Mouse (Mus musculus) cerebellum, adult (tissue): ENCODE results near the gene Arid1b.

Experiments
- ATAC-seq: cut with Nextera tagmentation; 2 replicates; pipeline ENCODE4 v1.9.2; 2017; ENCODE audit warnings: mild to moderate bottlenecking, moderate library complexity, mixed read lengths; ENCODE audit not compliant: insufficient number of reproducible peaks, low FRiP score, low TSS enrichment

Arid1b gene

GRCm38 (mm10) chr17:4994813-4995560 lies 855 bp downstream of the Arid1b start:
- peak; percentile 27 for ATAC-seq

DNA sequence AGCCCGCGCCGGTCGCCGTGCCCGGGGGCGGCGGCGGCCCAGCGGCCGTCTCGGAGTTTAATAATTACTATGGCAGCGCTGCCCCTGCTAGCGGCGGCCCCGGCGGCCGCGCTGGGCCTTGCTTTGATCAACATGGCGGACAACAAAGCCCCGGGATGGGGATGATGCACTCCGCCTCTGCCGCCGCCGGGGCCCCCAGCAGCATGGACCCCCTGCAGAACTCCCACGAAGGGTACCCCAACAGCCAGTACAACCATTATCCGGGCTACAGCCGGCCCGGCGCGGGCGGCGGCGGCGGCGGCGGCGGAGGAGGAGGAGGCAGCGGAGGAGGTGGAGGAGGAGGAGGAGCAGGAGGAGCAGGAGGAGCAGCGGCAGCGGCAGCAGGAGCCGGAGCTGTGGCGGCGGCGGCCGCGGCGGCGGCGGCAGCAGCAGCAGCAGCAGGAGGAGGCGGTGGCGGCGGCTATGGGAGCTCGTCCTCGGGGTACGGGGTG lies 1.5 kb downstream of the Arid1b start:
- ATAC-seq = peak; percentile 29; the same call in 1 of the 2 replicates

DNA sequence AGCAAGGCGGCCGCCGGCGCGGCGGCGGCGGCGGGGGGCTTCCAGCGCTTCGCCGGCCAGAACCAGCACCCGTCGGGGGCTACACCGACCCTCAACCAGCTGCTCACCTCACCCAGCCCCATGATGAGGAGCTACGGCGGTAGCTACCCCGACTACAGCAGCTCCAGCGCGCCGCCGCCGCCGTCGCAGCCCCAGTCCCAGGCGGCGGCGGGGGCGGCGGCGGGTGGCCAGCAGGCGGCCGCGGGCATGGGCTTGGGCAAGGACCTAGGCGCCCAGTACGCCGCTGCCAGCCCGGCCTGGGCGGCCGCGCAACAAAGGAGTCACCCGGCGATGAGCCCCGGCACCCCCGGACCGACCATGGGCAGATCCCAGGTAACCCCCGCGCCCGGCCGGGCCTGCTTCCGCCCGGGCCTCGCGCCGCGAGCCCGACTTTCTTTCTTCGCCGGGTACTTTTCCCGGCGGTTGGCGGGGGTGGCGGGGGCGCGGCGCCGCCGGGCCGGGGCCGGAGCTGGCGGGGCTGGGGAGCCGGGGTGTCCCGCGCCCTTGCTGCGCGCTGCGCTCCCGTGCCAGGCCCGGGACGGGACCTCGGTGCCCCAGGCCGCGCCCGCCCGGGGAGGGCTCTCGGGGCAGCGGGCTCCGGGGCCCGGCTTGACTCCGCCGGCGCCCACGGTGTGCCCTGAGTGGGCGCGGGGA lies 2.1 kb downstream of the Arid1b start:
- ATAC-seq = 0 out of 2 replicates have a peak, but pooled peaks have one; percentile 17

DNA sequence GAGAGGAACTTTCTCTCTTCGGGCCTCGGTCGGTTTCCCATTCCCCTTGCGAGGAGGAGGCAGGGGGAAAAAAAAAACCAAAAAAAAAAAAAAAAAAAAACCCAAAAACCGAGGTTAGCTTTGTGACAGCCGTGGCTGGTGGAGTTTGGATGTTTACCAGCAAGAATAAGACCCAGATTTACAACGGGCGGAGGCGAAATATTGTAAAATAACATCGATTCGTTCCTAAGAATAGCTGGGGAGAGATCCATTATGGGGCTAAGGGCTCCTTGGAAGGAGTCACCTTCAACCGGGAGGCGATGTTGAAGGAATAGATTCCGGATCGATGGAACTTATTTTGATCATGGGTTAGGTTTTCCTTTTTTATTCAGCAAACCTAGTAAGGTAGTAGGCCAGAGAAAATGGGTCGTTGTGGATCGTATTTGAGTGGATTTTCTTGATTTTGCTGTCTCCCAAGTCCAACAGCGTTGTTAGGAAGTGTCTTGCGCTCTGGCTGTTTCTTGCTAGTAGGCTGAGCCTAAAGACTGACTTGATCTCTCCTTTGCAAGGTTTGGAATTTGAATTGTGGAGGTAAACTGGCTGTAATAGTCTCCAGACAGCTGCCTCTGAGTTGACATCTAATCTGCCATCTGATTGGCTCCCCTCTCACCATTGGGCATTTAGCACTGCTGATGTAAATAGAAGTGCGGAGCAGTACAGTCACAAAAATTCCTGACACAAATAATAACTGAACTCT lies 2.9 kb downstream of the Arid1b start:
- no peak for ATAC-seq

DNA sequence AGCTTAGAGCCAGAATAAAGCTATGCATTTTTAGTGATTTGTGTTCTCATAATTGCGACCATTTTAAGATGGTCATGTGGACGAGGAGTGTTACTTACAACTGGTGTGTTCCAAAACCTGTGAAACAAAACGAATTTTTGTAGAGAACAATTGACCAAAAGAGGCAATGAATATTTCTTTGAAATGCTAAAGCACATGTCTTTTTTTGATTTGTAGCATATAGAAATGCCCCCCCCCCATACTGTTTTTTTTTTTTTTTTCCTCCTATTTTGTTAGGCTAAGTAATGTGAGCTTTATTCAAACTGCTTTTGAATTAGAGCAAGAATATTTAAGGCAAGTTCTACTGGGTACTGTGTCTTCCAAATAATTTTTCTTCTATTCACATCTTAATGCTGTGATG lies 3.8 kb downstream of the Arid1b start:
- ATAC-seq = no peak

GRCm38 (mm10) chr17:4999256-4999655 lies 5.1 kb downstream of the Arid1b start:
- ATAC-seq = no peak

DNA sequence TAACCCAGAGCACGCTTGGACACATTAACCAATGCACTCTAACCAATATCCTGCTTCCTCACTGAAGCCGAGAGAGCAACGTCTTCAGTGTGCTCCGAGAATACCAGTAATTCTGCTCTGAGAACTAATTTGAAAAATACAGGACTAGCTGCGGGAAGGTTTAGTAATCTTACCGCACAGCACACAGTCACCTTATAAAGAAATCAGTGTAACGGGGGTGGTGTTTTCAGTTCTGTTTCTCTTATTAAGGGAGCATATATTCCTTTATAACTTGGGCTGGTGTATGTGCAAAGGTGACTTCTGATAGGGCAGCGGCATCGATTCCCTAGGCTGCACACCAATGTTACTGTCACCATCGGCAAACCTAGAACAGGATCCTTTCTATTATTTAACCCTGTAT lies 5.9 kb downstream of the Arid1b start:
- ATAC-seq = no peak

DNA sequence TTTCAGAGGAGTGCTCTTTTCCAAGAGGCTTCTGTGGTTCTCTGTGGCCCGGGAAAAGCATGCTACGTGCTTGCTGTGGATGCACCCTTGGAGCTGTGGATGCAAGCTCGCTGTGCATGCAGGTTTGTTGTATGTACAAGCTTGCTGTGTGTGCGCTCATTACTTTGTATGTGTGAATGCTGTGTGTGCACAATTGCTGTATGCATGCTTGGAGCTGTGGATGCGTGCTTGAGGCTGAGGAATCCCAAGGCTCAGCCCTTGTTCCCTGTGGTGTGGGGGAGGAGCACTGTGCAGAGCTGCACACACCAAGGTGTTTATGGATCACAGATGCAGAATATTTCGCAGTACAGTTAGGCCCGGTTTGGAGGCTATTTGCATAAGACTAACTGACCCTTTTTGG lies 6.7 kb downstream of the Arid1b start:
- ATAC-seq = no peak

GRCm38 (mm10) chr17:5001531-5002131 lies 7.5 kb downstream of the Arid1b start:
- ATAC-seq = no peak

DNA sequence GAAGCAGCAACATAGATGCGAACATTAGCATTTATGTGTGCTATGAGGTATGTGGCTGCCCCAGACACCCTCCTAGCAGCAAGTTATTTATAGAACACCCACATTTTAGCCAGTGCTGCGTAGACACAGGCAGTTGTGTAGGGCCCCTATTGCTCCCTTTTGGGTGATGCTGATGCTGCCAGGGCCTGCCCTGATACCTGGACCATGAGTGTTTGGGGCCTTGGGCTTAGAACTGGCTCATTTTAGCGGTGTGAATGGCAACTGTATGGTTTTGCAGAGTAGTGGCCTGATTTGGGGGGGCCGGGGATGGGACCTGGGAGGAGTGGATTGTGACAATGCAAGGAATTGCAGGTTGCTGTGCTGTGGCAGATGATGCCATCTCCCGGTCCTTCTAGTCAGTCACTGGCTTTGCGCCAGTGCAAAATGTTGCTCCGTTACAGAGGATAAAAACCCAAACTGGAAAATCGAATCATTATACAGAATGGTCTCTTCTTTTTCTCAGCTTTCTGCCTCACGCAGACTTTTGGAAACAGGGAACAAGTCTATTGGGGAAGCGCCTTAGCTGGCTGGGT lies 8.9 kb downstream of the Arid1b start:
- peak; percentile 46; the same call in 1 of the 2 replicates for ATAC-seq

DNA sequence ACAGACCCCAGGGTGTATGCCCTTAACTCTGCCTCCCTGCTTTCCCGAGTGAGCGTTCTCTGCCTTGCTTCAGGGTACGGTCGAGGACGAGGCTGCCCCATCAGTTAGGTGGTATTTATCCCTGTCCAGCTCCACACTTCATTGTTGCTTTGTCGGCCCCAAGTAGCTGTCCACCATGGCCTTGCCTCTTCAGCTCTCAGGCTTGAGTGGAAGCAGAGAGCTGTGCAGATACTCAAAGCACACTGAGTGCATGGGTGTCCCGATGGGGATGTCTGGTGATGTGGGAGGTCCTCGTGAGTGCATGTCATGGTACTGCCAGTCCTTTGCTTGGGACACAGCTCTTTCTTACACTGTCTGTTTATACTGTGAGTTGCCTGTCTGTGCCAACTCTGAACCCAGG lies 10.1 kb downstream of the Arid1b start:
- ATAC-seq = no peak

GRCm38 (mm10) chr17:5004706-5005105 lies 10.6 kb downstream of the Arid1b start:
- no peak for ATAC-seq

DNA sequence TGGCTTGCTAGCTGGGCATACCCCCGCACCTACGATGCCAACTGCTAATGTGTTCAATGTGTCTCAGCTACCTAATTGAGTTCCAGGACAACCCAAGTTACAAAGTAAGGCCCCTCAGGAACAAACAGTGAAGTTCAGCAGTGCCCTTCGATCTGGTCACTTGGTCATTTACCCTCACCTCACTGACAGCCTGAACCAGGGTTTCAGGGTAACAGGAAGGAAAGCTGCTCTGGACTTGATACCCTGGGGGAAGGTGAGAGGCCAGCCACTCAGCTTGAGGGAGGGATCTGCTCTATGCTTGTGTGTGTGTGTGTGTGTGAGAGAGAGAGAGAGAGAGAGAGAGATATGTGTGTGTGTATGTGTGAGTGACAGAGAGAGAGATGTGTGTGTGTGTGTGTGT lies 11.2 kb downstream of the Arid1b start:
- no peak for ATAC-seq

DNA sequence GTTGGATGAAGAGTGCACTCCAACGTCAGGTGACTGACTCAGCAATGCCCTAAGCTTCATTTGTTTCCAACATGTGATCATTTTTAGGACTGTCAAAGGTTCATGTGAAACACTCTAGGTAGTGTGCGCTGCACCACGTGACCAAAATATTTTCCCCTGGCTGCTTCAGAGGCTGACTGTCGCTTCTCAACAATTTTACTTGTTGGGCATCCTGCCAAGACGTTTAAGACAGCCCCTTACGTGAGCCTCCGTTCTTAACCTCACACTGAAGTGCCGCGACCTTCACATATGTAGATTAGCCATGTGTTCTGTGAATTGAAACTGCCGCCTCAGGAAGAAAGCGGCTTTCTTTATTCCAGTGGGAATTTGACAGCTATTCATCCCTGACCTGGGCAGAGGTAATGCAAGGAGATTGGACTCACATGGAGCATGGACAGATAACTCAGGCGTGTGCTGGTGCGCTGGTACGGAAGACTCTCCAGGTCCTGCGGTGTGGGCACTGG lies 13.1 kb downstream of the Arid1b start:
- ATAC-seq = no peak

GRCm38 (mm10) chr17:5008236-5008635 lies 14.1 kb downstream of the Arid1b start:
- no peak for ATAC-seq

DNA sequence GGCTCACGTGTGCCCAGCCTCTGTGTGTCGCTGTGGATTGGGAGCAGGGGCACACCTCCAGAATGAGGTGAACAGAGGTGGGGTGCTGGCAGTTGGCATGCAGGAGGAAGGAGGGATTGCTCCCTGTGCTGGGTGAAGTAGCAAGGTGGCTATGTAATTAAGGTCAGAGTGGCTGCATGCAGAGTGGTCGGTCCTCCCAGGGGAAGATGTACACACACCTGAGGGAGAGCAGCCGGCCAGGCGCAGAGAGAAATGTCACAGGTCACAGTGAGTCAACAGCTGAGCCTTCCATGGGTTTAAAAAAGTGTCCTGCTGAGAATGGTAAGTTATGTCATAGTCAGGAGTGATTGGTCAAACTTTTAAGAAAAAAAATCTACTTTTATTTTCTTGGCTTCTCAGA lies 14.6 kb downstream of the Arid1b start:
- ATAC-seq = no peak

- ATAC-seq = no peak
Observed at GRCm38 (mm10) chr17:5009526-5010260, 15.6 kb downstream of the Arid1b start.

DNA sequence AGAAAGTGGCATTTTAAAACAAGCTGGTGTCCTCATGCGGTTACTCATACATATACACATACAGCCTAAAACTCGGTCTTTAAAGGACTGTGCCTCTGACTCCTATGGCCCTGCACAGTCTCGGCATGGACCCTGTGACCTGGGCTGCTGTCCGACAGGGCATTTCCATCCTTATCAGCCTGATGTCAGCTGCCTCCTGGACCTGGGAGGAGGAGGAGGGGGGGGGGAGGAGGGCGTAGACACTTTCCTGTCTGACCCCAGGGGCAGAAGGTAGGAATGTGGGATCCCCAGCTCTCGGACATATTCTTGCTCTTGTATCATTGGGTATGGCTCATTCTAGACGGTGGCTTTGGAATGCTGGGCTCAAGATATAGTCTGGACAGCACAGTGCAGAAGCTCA lies 16.6 kb downstream of the Arid1b start:
- no peak for ATAC-seq

DNA sequence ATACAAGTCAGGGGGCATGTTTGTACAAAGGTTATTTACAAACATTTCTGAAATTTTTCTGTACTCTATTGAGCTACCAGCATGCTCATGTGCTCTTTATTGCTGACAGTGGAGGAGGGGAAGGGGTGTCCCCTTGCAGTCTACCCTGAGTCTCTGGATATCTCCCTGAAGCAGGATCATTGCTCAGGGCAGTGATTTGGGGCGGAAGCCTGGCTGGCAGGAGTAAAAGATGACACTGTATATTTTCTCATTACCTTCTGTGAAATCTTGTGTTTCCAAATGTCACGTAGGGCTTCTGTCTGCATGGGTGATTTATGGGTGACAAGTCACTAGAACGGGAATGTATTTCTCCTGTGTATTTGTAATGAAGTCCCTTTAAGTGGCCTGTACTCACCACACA lies 18.0 kb downstream of the Arid1b start:
- no peak for ATAC-seq
